Mouse (Mus musculus): ENCODE data around the gene Tmem117. TPM values are rescaled to one million over a fixed set of nuclear protein-coding genes. Genes with fewer than 3 reads are reported as not detected.

Gene Tmem117
- polyA plus RNA-seq, 1 experiment from 2014 or later = 16.1 TPM

- Histone ChIP-seq H3K36me3 (replicated peaks; ENCODE audit: control insufficient read depth, insufficient read depth) (no peaks in the 10 kb centered on the region), H3K9ac (no peak overlapping the region), H3K9me3 (ENCODE audit: control insufficient read depth, low read length) (no peaks in the 10 kb centered on the region), H3K4me1 (replicated peaks; ENCODE audit: control insufficient read depth, insufficient read depth, low read length) (no peaks in the 10 kb centered on the region), H3K4me2 (replicated peaks) (no peak overlapping the region), H3K4me3 (replicated peaks; ENCODE audit: low read length) (no peak overlapping the region), H3K27ac (no peak overlapping the region), H3K27me3 (ENCODE audit: control insufficient read depth, insufficient read depth, low read length) (no peaks in the 10 kb centered on the region)
- no peak for ATAC-seq (ENCODE audit: low FRiP score)
- no peak for DNase-seq (ENCODE audit: low spot score)
- 87% methylated on average over 7 of the region's 7 CpGs for WGBS
Observed at GRCm38 (mm10) chr15:94687176-94687575, 58.1 kb downstream of the Tmem117 start.

DNA sequence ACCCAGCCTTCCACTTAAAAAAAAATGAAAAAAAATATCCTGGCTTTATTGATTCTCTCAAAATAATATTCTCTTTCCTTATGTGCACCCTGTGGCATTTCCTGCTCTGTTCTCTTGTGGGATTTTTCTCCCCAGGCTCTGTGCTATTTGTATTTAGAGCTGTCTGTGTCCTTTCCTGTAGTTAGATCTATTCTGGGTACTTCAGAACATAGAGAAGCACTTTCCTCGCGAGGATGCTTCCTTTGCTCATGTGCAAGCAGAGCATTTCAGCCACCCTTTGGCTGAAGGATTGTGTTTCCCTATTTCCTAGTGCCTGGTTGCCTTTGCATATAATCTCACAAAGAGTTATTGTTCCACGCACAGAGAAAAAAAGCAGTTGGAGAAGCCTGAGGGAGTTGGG lies 58.6 kb downstream of the Tmem117 start:
- Histone ChIP-seq H3K9ac (no peak overlapping the region), H3K27me3 (ENCODE audit: control insufficient read depth, insufficient read depth, low read length) (no peaks in the 10 kb centered on the region), H3K4me3 (replicated peaks; ENCODE audit: low read length) (no peak overlapping the region), H3K4me2 (replicated peaks) (no peak overlapping the region), H3K9me3 (ENCODE audit: control insufficient read depth, low read length) (no peaks in the 10 kb centered on the region), H3K4me1 (replicated peaks; ENCODE audit: control insufficient read depth, insufficient read depth, low read length) (no peaks in the 10 kb centered on the region), H3K36me3 (replicated peaks; ENCODE audit: control insufficient read depth, insufficient read depth) (no peaks in the 10 kb centered on the region), H3K27ac (no peak overlapping the region)
- DNase-seq (ENCODE audit: low spot score) = no peak
- 80% methylated on average over 3 of the region's 3 CpGs for WGBS
- no peak for ATAC-seq (ENCODE audit: low FRiP score)

GRCm38 (mm10) chr15:94689195-94689883 lies 60.3 kb downstream of the Tmem117 start:
- Histone ChIP-seq H3K27ac (no peak overlapping the region), H3K9ac (no peak overlapping the region), H3K36me3 (replicated peaks; ENCODE audit: control insufficient read depth, insufficient read depth) (no peaks in the 10 kb centered on the region), H3K27me3 (ENCODE audit: control insufficient read depth, insufficient read depth, low read length) (no peaks in the 10 kb centered on the region), H3K4me3 (replicated peaks; ENCODE audit: low read length) (no peak overlapping the region), H3K9me3 (ENCODE audit: control insufficient read depth, low read length) (no peaks in the 10 kb centered on the region), H3K4me1 (replicated peaks; ENCODE audit: control insufficient read depth, insufficient read depth, low read length) (no peaks in the 10 kb centered on the region), H3K4me2 (replicated peaks) (no peak overlapping the region)
- ATAC-seq (ENCODE audit: low FRiP score) (no peak), DNase-seq (ENCODE audit: low spot score) (no peak)
- 86% methylated on average over 5 of the region's 5 CpGs for WGBS

DNA sequence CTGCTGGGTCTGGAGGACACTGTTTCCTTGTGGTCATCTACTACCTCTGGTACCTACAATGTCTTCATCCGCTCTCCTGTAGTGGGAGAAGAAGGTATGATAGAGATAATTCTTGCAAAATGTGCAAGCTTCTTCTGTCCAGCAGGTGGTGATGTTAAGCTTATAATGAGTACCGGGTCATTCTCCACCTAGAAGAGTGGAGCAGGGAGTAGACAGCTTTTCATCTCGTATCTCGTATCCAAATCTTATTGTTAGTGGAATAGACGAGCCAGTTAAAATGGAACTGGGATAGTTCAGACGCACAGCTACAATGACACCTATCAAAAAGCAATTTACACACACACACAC lies 60.8 kb downstream of the Tmem117 start:
- Histone ChIP-seq H3K27ac (no peak overlapping the region), H3K27me3 (ENCODE audit: control insufficient read depth, insufficient read depth, low read length) (no peaks in the 10 kb centered on the region), H3K4me3 (replicated peaks; ENCODE audit: low read length) (no peak overlapping the region), H3K9me3 (ENCODE audit: control insufficient read depth, low read length) (no peaks in the 10 kb centered on the region), H3K36me3 (replicated peaks; ENCODE audit: control insufficient read depth, insufficient read depth) (no peaks in the 10 kb centered on the region), H3K9ac (no peak overlapping the region), H3K4me2 (replicated peaks) (no peak overlapping the region), H3K4me1 (replicated peaks; ENCODE audit: control insufficient read depth, insufficient read depth, low read length) (no peaks in the 10 kb centered on the region)
- no peak for DNase-seq (ENCODE audit: low spot score)
- WGBS = 56% methylated on average over 6 of the region's 6 CpGs
- ATAC-seq (ENCODE audit: low FRiP score) = no peak

- WGBS = 31% methylated on average over 5 of the region's 5 CpGs
- no peaks in the 10 kb centered on the region for H3K36me3 ChIP-seq (replicated peaks; ENCODE audit: control insufficient read depth, insufficient read depth)
- no peaks in the 10 kb centered on the region for H3K27me3 ChIP-seq (ENCODE audit: control insufficient read depth, insufficient read depth, low read length)
- ATAC-seq (ENCODE audit: low FRiP score) = no peak
- H3K9me3 ChIP-seq (ENCODE audit: control insufficient read depth, low read length) = no peaks in the 10 kb centered on the region
- peak; percentile 95 for DNase-seq (ENCODE audit: low spot score)
- no peaks in the 10 kb centered on the region for H3K4me1 ChIP-seq (replicated peaks; ENCODE audit: control insufficient read depth, insufficient read depth, low read length)
- no peak overlapping the region for H3K4me3 ChIP-seq (replicated peaks; ENCODE audit: low read length)
- no peak overlapping the region for H3K4me2 ChIP-seq (replicated peaks)
- no peak overlapping the region for H3K27ac ChIP-seq
- no peak overlapping the region for H3K9ac ChIP-seq
Observed at GRCm38 (mm10) chr15:94722759-94723158, 93.7 kb downstream of the Tmem117 start.

GRCm38 (mm10) chr15:94732104-94732503 lies 103.1 kb downstream of the Tmem117 start:
- Histone ChIP-seq H3K9ac (no peak overlapping the region), H3K4me2 (replicated peaks) (no peak overlapping the region), H3K4me1 (replicated peaks; ENCODE audit: control insufficient read depth, insufficient read depth, low read length) (0 out of 2 replicates have a peak, but pooled peaks cover 4% of the 10 kb centered on the region), H3K36me3 (replicated peaks; ENCODE audit: control insufficient read depth, insufficient read depth) (no peaks in the 10 kb centered on the region), H3K27ac (no peak overlapping the region), H3K4me3 (replicated peaks; ENCODE audit: low read length) (no peak overlapping the region), H3K9me3 (ENCODE audit: control insufficient read depth, low read length) (no peaks in the 10 kb centered on the region), H3K27me3 (ENCODE audit: control insufficient read depth, insufficient read depth, low read length) (no peaks in the 10 kb centered on the region)
- DNase-seq (ENCODE audit: low spot score) (no peak), ATAC-seq (ENCODE audit: low FRiP score) (no peak)
- WGBS = 56% methylated on average over 4 of the region's 4 CpGs

- Histone ChIP-seq H3K4me3 (replicated peaks; ENCODE audit: low read length) (no peak overlapping the region), H3K4me1 (replicated peaks; ENCODE audit: control insufficient read depth, insufficient read depth, low read length) (0 out of 2 replicates have a peak, but pooled peaks cover 9% of the 10 kb centered on the region), H3K36me3 (replicated peaks; ENCODE audit: control insufficient read depth, insufficient read depth) (no peaks in the 10 kb centered on the region), H3K4me2 (replicated peaks) (no peak overlapping the region), H3K9me3 (ENCODE audit: control insufficient read depth, low read length) (0 out of 2 replicates have a peak, but pooled peaks cover 5% of the 10 kb centered on the region), H3K27ac (no peak overlapping the region), H3K9ac (no peak overlapping the region), H3K27me3 (ENCODE audit: control insufficient read depth, insufficient read depth, low read length) (no peaks in the 10 kb centered on the region)
- DNase-seq (ENCODE audit: low spot score) (peak; percentile 91), ATAC-seq (ENCODE audit: low FRiP score) (peak; percentile 72)
- whole genome bisulfite sequencing = 18% methylated on average over 4 of the region's 4 CpGs
Observed at GRCm38 (mm10) chr15:94769227-94769626, 140.2 kb downstream of the Tmem117 start.

- H3K4me3 ChIP-seq (replicated peaks; ENCODE audit: low read length) = no peak overlapping the region
- 0 out of 2 replicates have a peak, but pooled peaks cover 5% of the 10 kb centered on the region for H3K9me3 ChIP-seq (ENCODE audit: control insufficient read depth, low read length)
- H3K27me3 ChIP-seq (ENCODE audit: control insufficient read depth, insufficient read depth, low read length) = no peaks in the 10 kb centered on the region
- 35% methylated on average over 7 of the region's 7 CpGs for WGBS
- no peak overlapping the region; the same call in 1 of the 2 replicates for H3K4me2 ChIP-seq (replicated peaks)
- no peaks in the 10 kb centered on the region for H3K36me3 ChIP-seq (replicated peaks; ENCODE audit: control insufficient read depth, insufficient read depth)
- 0 out of 2 replicates have a peak, but pooled peaks cover 9% of the 10 kb centered on the region for H3K4me1 ChIP-seq (replicated peaks; ENCODE audit: control insufficient read depth, insufficient read depth, low read length)
- no peak overlapping the region for H3K9ac ChIP-seq
- ATAC-seq (ENCODE audit: low FRiP score) = no peak
- DNase-seq (ENCODE audit: low spot score) = no peak
- H3K27ac ChIP-seq = no peak overlapping the region
Observed at GRCm38 (mm10) chr15:94770832-94771578, 142.0 kb downstream of the Tmem117 start.

- Histone ChIP-seq H3K9me3 (ENCODE audit: control insufficient read depth, low read length) (0 out of 2 replicates have a peak, but pooled peaks cover 5% of the 10 kb centered on the region), H3K4me3 (replicated peaks; ENCODE audit: low read length) (no peak overlapping the region), H3K4me2 (replicated peaks) (no peak overlapping the region; the same call in 1 of the 2 replicates), H3K36me3 (replicated peaks; ENCODE audit: control insufficient read depth, insufficient read depth) (no peaks in the 10 kb centered on the region), H3K4me1 (replicated peaks; ENCODE audit: control insufficient read depth, insufficient read depth, low read length) (0 out of 2 replicates have a peak, but pooled peaks cover 9% of the 10 kb centered on the region), H3K9ac (no peak overlapping the region), H3K27ac (no peak overlapping the region), H3K27me3 (ENCODE audit: control insufficient read depth, insufficient read depth, low read length) (no peaks in the 10 kb centered on the region)
- DNase-seq (ENCODE audit: low spot score) = no peak
- peak; percentile 31; the same call in 1 of the 2 replicates for ATAC-seq (ENCODE audit: low FRiP score)
- WGBS = 61% methylated on average over 19 of the region's 19 CpGs
Observed at GRCm38 (mm10) chr15:94771691-94772090, 142.7 kb downstream of the Tmem117 start.

Measured in hindbrain, embryonic 14.5 days (tissue).